Mouse (Mus musculus) liver, postnatal 0 days (tissue): ENCODE results near the gene 1700007K13Rik. TPM values are rescaled to one million over a fixed set of nuclear protein-coding genes. Genes with fewer than 3 reads are reported as not detected.

Source experiments
- ATAC-seq: fragments of 200-750 bp; cut with Nextera tagmentation; 2 replicates; pipeline ENCODE4 v1.8.0; 2017; ENCODE audit warnings: mild to moderate bottlenecking, moderate library complexity
- DNase-seq: peaks from one replicate; pipeline ENCODE4 v3.0.0-alpha.2; 2016
- H3K27ac ChIP-seq: fragments of 300-500 bp; sonication (generic); 2 replicates; pipeline ENCODE4 v1.5.1; 2014; ENCODE audit warnings: antibody characterized with exemption, moderate library complexity, mild to moderate bottlenecking, low read depth
- H3K27me3 ChIP-seq: fragments of 300-500 bp; sonication (generic); 2 replicates; pipeline ENCODE4 v1.6.1; 2014; ENCODE audit warnings: low read length, control low read depth, mixed read lengths; ENCODE audit not compliant: insufficient read depth
- H3K36me3 ChIP-seq: fragments of 300-500 bp; sonication (generic); replicated peaks from 2 replicates; pipeline ENCODE4 v1.6.1; 2014; ENCODE audit warnings: mild to moderate bottlenecking, control low read depth, low read length, moderate library complexity, mixed read lengths; ENCODE audit not compliant: insufficient read depth
- H3K4me1 ChIP-seq: fragments of 300-500 bp; sonication (generic); 2 replicates; pipeline ENCODE4 v1.6.1; 2014; ENCODE audit warnings: antibody characterized with exemption, mild to moderate bottlenecking, control low read depth; ENCODE audit not compliant: insufficient read depth
- H3K4me2 ChIP-seq: fragments of 300-500 bp; sonication (generic); 2 replicates; pipeline ENCODE4 v1.6.1; 2014; ENCODE audit warnings: low read depth, mild to moderate bottlenecking, low read length, moderate library complexity, mixed read lengths
- H3K4me3 ChIP-seq: fragments of 300-500 bp; sonication (generic); 2 replicates; pipeline ENCODE4 v1.5.1; 2014; ENCODE audit warnings: low read depth, low read length
- H3K9ac ChIP-seq: fragments of 300-500 bp; sonication (generic); replicated peaks from 2 replicates; pipeline ENCODE4 v1.6.1; 2014; ENCODE audit warnings: mild to moderate bottlenecking, moderate library complexity
- H3K9me3 ChIP-seq: fragments of 300-500 bp; sonication (generic); 2 replicates; pipeline ENCODE4 v1.6.1; 2016; ENCODE audit warnings: mild to moderate bottlenecking, control low read depth, low read length, mixed read lengths
- CTCF ChIP-seq: sonication (generic); IDR thresholded peaks from 2 replicates; pipeline ENCODE4 v1.5.1; 2016; ENCODE audit warnings: antibody characterized with exemption, low read depth
- EP300 ChIP-seq: IDR thresholded peaks from 2 replicates; pipeline ENCODE4 v1.6.1; 2016; ENCODE audit warnings: antibody characterized with exemption, low read depth, mild to moderate bottlenecking
- WGBS: fragments of 180-500 bp; shearing (Covaris S2); extraction: QIAGEN DNeasy Blood & Tissue Kit; methylation state at CpG from one replicate; pipeline ENCODE4 v1.1.7; 2014; ENCODE audit not compliant: insufficient replicate concordance; 5-methylcytosine and 5-hydroxymethylcytosine counted together
- polyA plus RNA-seq: library from polyadenylated mRNA; unstranded; fragments of >200 nt; fragmentation: Nextera tagmentation; extraction: Ambion mirVana; gene quantifications from 2 replicates; pipeline ENCODE4 v1.2.1, GENCODE M21; 2015

The 1700007K13Rik gene
- polyA plus RNA-seq, 1 experiment from 2014 or later: not detected

DNA sequence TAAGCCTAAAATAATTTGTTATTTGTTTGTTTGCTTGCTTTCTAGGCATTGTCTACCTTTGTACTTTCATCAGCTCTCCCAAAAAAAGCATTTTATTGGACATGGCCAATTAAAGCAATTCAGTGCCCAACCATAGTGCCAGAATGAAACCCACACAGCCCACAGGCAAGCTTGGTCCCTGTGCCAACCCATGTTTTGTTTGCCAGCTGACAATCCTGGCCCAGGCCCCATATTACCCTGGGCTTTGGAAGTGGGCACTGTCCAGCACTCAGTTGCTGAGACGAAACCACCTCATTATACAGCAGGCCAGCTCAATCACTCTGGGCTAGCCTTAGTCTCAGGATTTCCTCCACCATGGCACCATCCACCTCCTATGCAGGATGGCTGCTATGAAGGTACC, 9.5 kb downstream of the 1700007K13Rik start:
- Histone ChIP-seq H3K27ac (no peak overlapping the region), H3K4me3 (no peak overlapping the region), H3K9ac (no peak overlapping the region), H3K4me2 (no peak overlapping the region), H3K9me3 (no peaks in the 10 kb centered on the region), H3K27me3 (no peaks in the 10 kb centered on the region), H3K36me3 (no peaks in the 10 kb centered on the region), H3K4me1 (no peaks in the 10 kb centered on the region)
- ATAC-seq (no peak), DNase-seq (no peak)
- TF ChIP-seq CTCF (no peak), EP300 (no peak)
- 79% methylated on average over 1 of the region's 1 CpGs for WGBS

DNA sequence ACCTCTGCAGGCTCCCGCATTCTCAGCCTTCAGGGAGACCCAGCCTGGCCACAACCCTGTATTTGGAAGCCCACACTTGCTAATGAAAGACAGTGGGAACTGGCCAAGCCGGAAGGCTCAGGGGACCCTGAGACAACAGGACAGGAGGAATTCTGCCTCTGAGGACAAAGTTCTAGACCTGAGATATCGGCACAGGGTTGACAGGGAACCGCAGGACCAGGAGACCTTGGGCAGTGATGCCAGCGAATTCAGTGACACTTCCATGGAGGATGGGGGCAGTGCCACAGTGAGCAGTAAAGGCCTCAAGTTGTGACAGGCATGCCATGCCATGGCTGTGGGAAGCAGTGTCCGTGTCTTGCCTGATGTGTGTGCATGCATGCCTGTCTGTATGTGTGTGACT, 12.6 kb downstream of the 1700007K13Rik start:
- ATAC-seq: no peak
- Histone ChIP-seq H3K36me3 (no peaks in the 10 kb centered on the region), H3K4me2 (no peak overlapping the region), H3K9me3 (no peaks in the 10 kb centered on the region), H3K27me3 (no peaks in the 10 kb centered on the region), H3K4me3 (no peak overlapping the region), H3K27ac (no peak overlapping the region), H3K4me1 (no peaks in the 10 kb centered on the region), H3K9ac (no peak overlapping the region)
- no peak for DNase-seq
- 82% methylated on average over 6 of the region's 6 CpGs for WGBS
- TF ChIP-seq CTCF (no peak), EP300 (no peak)

DNA sequence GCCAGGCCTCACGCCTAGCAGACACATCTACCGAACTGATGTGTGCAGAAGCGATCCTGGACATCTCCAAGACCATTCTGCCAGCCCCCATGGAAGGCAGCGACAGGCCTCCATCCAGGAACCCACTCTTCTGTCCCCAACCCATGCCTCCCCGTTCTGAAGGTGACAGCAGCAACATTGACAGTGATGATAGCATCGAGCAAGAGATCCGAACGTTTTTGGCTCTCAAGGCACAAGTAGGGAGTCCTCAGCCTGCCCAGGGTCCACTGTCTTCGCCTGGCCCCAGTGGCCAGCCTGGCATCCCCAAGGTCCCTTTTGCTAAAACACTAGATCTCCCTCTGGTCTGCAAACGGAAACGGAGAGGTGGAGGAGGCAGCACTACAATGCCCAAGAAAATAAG, 14.5 kb downstream of the 1700007K13Rik start:
- WGBS: 69% methylated on average over 11 of the region's 11 CpGs
- H3K27me3 ChIP-seq: peaks cover 15% of the 10 kb centered on the region
- ATAC-seq: no peak

GRCm38 (mm10) chr2:28447315-28447670, 18.8 kb downstream of the 1700007K13Rik start:
- no peak for DNase-seq
- peak overlapping the region; percentile 22; the same call in 1 of the 2 replicates for H3K9ac ChIP-seq
- H3K4me1 ChIP-seq: 0 out of 2 replicates have a peak, but pooled peaks cover 3% of the 10 kb centered on the region

More for the DNA sequence above, 14.5 kb downstream of the 1700007K13Rik start:
- DNase-seq: no peak
- Histone ChIP-seq H3K9ac (no peak overlapping the region), H3K36me3 (no peaks in the 10 kb centered on the region), H3K27ac (no peak overlapping the region), H3K4me1 (no peaks in the 10 kb centered on the region), H3K9me3 (no peaks in the 10 kb centered on the region), H3K4me2 (no peak overlapping the region), H3K4me3 (no peak overlapping the region)
- no peak for TF ChIP-seq EP300
- TF ChIP-seq CTCF: no peak

GRCm38 (mm10) chr2:28446515-28447314, 19.4 kb downstream of the 1700007K13Rik start, which contains the start of gene Ppp1r26:
Gene Ppp1r26 (plus strand): TSS chr2:28446800.
- ATAC-seq: no peak
- H3K27ac ChIP-seq: no peak within 1 kb of the TSS
- H3K27me3 ChIP-seq: peaks cover 31% of the 10 kb centered on the region

More at GRCm38 (mm10) chr2:28447315-28447670, 18.8 kb downstream of the 1700007K13Rik start:
- ATAC-seq: no peak
- TF ChIP-seq EP300: no peak
- TF ChIP-seq CTCF: no peak
- Histone ChIP-seq H3K27me3 (peaks cover 31% of the 10 kb centered on the region), H3K4me2 (peak overlapping the region; percentile 91), H3K9me3 (no peaks in the 10 kb centered on the region), H3K4me3 (peak overlapping the region; percentile 53), H3K36me3 (no peaks in the 10 kb centered on the region), H3K27ac (no peak overlapping the region)
- WGBS: 13% methylated on average over 11 of the region's 11 CpGs

GRCm38 (mm10) chr2:28446181-28446514, 20.0 kb downstream of the 1700007K13Rik start:
- Histone ChIP-seq H3K9ac (no peak overlapping the region), H3K27me3 (peaks cover 31% of the 10 kb centered on the region), H3K9me3 (no peaks in the 10 kb centered on the region), H3K36me3 (no peaks in the 10 kb centered on the region), H3K4me3 (peak overlapping the region; percentile 53), H3K4me1 (0 out of 2 replicates have a peak, but pooled peaks cover 3% of the 10 kb centered on the region), H3K4me2 (peak overlapping the region; percentile 91), H3K27ac (no peak overlapping the region)
- no peak for ATAC-seq
- no peak for DNase-seq
- TF ChIP-seq EP300: no peak
- no peak for TF ChIP-seq CTCF
- 15% methylated on average over 5 of the region's 5 CpGs for WGBS

More at GRCm38 (mm10) chr2:28446515-28447314, 19.4 kb downstream of the 1700007K13Rik start, which contains the start of gene Ppp1r26:
- DNase-seq: no peak
- Histone ChIP-seq H3K36me3 (no peaks in the 10 kb centered on the region), H3K4me2 (peak within 1 kb of the TSS; percentile 91), H3K9ac (peak within 1 kb of the TSS; percentile 22; the same call in 1 of the 2 replicates), H3K9me3 (no peaks in the 10 kb centered on the region), H3K4me1 (0 out of 2 replicates have a peak, but pooled peaks cover 3% of the 10 kb centered on the region), H3K4me3 (peak within 1 kb of the TSS; percentile 53)
- WGBS: 4% methylated on average over 35 of the region's 118 CpGs
- TF ChIP-seq EP300 (no peak), CTCF (no peak)
